Mouse (Mus musculus) limb, embryonic 13.5 days (tissue): ENCODE results near the gene Tdrd12. TPM values are rescaled to one million over a fixed set of nuclear protein-coding genes. Genes with fewer than 3 reads are reported as not detected.
"Not testable (repeated sequence)": the region's sequence is repeated elsewhere in the genome, so short reads cannot be mapped to it uniquely, and the experiment has no call there.

Experiments
- ATAC-seq: fragments of 200-750 bp; cut with Nextera tagmentation; 2 replicates; pipeline ENCODE4 v1.8.0; 2017; ENCODE audit warnings: low read depth, moderate number of reproducible peaks, moderate TSS enrichment; ENCODE audit not compliant: low FRiP score
- H3K27ac ChIP-seq: fragments of 300-500 bp; sonication (generic); 2 replicates; pipeline ENCODE4 v1.5.1; 2015; ENCODE audit warnings: inconsistent platforms, mild to moderate bottlenecking, moderate library complexity
- H3K27me3 ChIP-seq: fragments of 300-500 bp; sonication (generic); 2 replicates; pipeline ENCODE4 v1.6.1; 2015; ENCODE audit warnings: mild to moderate bottlenecking, inconsistent platforms
- H3K36me3 ChIP-seq: fragments of 300-500 bp; sonication (generic); 2 replicates; pipeline ENCODE4 v1.6.1; 2015; ENCODE audit warnings: inconsistent platforms, mild to moderate bottlenecking, moderate library complexity
- H3K4me1 ChIP-seq: fragments of 300-500 bp; sonication (generic); 2 replicates; pipeline ENCODE4 v1.6.1; 2015; ENCODE audit warnings: inconsistent platforms
- H3K4me2 ChIP-seq: fragments of 300-500 bp; sonication (generic); replicated peaks from 2 replicates; pipeline ENCODE4 v1.6.1; 2015; ENCODE audit warnings: inconsistent platforms, mild to moderate bottlenecking, moderate library complexity
- H3K4me3 ChIP-seq: fragments of 300-500 bp; sonication (generic); 2 replicates; pipeline ENCODE4 v1.5.1; 2015; ENCODE audit warnings: moderate library complexity, mild to moderate bottlenecking, inconsistent platforms
- H3K9ac ChIP-seq: fragments of 300-500 bp; sonication (generic); 2 replicates; pipeline ENCODE4 v1.6.1; 2015; ENCODE audit warnings: mild to moderate bottlenecking, inconsistent platforms
- H3K9me3 ChIP-seq: fragments of 300-500 bp; sonication (generic); 2 replicates; pipeline ENCODE4 v1.6.1; 2016; ENCODE audit warnings: inconsistent platforms
- WGBS: fragments of 180-500 bp; shearing (Covaris S2); methylation state at CpG from one replicate; pipeline ENCODE4 v1.1.7; 2015; 5-methylcytosine and 5-hydroxymethylcytosine counted together
- polyA plus RNA-seq: library from polyadenylated mRNA; unstranded; fragments of >200 nt; fragmentation: Nextera tagmentation; extraction: Ambion mirVana; gene quantifications from 2 replicates; pipeline ENCODE4 v1.2.1, GENCODE M21; 2015

The Tdrd12 gene
- polyA plus RNA-seq, 1 experiment from 2014 or later: 0.57 TPM

DNA sequence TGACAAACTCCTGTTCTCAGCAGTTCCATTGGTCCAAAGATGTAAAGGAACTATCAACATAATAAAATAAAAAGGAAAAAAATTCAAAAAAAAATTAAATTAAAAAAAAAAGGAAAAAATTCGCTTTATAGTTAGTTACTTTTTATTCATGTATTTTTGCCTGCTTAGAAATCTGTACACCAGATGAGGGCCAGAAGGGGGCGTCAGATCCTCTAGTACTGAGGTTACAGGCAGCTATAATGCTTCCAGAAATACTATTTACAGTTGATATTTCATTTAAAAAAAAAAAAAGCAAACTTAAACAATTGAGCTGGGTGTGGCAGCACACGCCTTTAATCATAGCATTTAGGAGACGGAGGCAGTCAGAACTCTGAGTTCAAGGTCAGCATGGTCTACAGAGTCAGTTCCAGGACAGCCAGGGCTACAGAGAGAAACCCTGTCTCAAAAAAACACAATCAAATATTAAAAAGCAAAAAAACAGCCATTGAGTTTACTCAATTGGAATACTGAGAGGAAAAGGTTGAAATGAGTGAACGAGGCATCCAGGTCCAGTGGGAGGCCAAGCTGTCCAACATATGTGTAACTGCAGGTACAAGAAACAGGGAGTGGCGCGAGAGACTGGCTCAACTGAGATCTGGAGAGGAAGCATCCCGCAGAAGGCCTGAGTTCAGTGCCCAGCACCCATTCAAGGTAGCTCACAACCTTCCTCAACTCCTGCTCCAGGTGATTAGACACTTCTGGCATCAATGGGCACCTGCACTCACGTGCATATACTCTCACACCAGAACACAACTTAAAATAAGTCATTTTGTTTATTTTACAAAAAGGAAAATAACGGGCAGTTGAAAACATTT lies 16.4 kb upstream of the Tdrd12 start:
- H3K36me3 ChIP-seq: peaks cover 16% of the 10 kb centered on the region
- ATAC-seq: no peak
- H3K9me3 ChIP-seq: no peaks in the 10 kb centered on the region
- H3K4me3 ChIP-seq: peak overlapping the region; percentile 72
- H3K27me3 ChIP-seq: no peaks in the 10 kb centered on the region
- H3K9ac ChIP-seq: no peak overlapping the region
- no peak overlapping the region for H3K27ac ChIP-seq
- 65% methylated on average over 10 of the region's 10 CpGs for WGBS
- peaks cover 12% of the 10 kb centered on the region for H3K4me1 ChIP-seq
- H3K4me2 ChIP-seq: peak overlapping the region; percentile 91

- Histone ChIP-seq H3K4me1 (no peaks in the 10 kb centered on the region), H3K9ac (no peak overlapping the region), H3K36me3 (peaks cover 36% of the 10 kb centered on the region), H3K4me3 (no peak overlapping the region), H3K27ac (no peak overlapping the region), H3K4me2 (no peak overlapping the region), H3K9me3 (no peaks in the 10 kb centered on the region), H3K27me3 (no peaks in the 10 kb centered on the region)
- 35% methylated on average over 4 of the region's 4 CpGs for WGBS
- ATAC-seq: peak; percentile 73; the same call in 1 of the 2 replicates
Observed at GRCm38 (mm10) chr7:35545881-35546280, 8.3 kb upstream of the Tdrd12 start.

- 74% methylated on average over 12 of the region's 12 CpGs for WGBS
- ATAC-seq: no peak
Observed at GRCm38 (mm10) chr7:35535750-35536512, 1.6 kb downstream of the Tdrd12 start.

GRCm38 (mm10) chr7:35530544-35530943 lies 7.0 kb downstream of the Tdrd12 start:
- H3K36me3 ChIP-seq, H3K9me3 ChIP-seq, H3K27ac ChIP-seq, H3K4me1 ChIP-seq, H3K4me3 ChIP-seq, H3K27me3 ChIP-seq, ATAC-seq, H3K4me2 ChIP-seq, H3K9ac ChIP-seq: not testable (repeated sequence)
- 65% methylated on average over 1 of the region's 1 CpGs for WGBS

More at GRCm38 (mm10) chr7:35535750-35536512, 1.6 kb downstream of the Tdrd12 start:
- H3K9me3 ChIP-seq: no peaks in the 10 kb centered on the region
- no peaks in the 10 kb centered on the region for H3K36me3 ChIP-seq
- H3K4me3 ChIP-seq: no peak overlapping the region
- no peak overlapping the region for H3K9ac ChIP-seq
- no peaks in the 10 kb centered on the region for H3K4me1 ChIP-seq
- no peaks in the 10 kb centered on the region for H3K27me3 ChIP-seq
- no peak overlapping the region for H3K4me2 ChIP-seq
- no peak overlapping the region for H3K27ac ChIP-seq

- H3K27me3 ChIP-seq: no peaks in the 10 kb centered on the region
- 73% methylated on average over 3 of the region's 3 CpGs for WGBS
- H3K9ac ChIP-seq: no peak overlapping the region
- no peaks in the 10 kb centered on the region for H3K36me3 ChIP-seq
- no peak overlapping the region for H3K4me3 ChIP-seq
- no peaks in the 10 kb centered on the region for H3K4me1 ChIP-seq
- H3K27ac ChIP-seq: no peak overlapping the region
- H3K9me3 ChIP-seq: no peaks in the 10 kb centered on the region
- no peak overlapping the region for H3K4me2 ChIP-seq
- no peak for ATAC-seq
Observed at GRCm38 (mm10) chr7:35530026-35530425, 7.5 kb downstream of the Tdrd12 start.

- WGBS: 83% methylated on average over 2 of the region's 2 CpGs
- no peak for ATAC-seq
- Histone ChIP-seq H3K4me2 (no peak overlapping the region), H3K9me3 (no peaks in the 10 kb centered on the region), H3K4me1 (no peaks in the 10 kb centered on the region), H3K4me3 (no peak overlapping the region), H3K27ac (no peak overlapping the region), H3K36me3 (no peaks in the 10 kb centered on the region), H3K27me3 (no peaks in the 10 kb centered on the region), H3K9ac (no peak overlapping the region)
Observed at GRCm38 (mm10) chr7:35526795-35527194, 10.8 kb downstream of the Tdrd12 start.

DNA sequence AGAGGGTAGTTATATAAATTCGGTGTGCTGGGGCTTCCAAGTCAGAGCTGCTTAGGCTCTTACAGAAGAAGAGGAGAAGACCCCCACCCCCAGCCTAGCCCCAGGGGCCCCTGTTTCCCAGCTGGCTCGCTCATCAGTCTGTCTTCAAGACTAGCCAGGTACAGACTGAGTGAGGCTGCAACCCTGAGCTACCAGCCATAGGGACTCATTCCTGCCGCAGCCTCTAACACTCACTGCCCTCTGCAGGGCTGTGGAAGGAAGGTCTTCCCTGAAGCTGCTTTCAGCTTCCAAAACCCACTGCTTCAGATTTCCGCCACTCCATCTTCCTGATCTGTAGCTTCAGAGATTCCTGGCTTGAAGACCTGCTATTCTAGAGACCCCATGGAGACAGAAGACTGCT lies 35.5 kb downstream of the Tdrd12 start:
- H3K4me1 ChIP-seq: peaks cover 5% of the 10 kb centered on the region
- no peaks in the 10 kb centered on the region for H3K36me3 ChIP-seq
- no peak overlapping the region for H3K9ac ChIP-seq
- 11% methylated on average over 4 of the region's 4 CpGs for WGBS
- H3K27me3 ChIP-seq: no peaks in the 10 kb centered on the region
- H3K27ac ChIP-seq: no peak overlapping the region
- H3K4me3 ChIP-seq: no peak overlapping the region
- no peaks in the 10 kb centered on the region for H3K9me3 ChIP-seq
- ATAC-seq: 0 out of 2 replicates have a peak, but pooled peaks have one; percentile 73
- peak overlapping the region; percentile 21; the same call in 1 of the 2 replicates for H3K4me2 ChIP-seq

DNA sequence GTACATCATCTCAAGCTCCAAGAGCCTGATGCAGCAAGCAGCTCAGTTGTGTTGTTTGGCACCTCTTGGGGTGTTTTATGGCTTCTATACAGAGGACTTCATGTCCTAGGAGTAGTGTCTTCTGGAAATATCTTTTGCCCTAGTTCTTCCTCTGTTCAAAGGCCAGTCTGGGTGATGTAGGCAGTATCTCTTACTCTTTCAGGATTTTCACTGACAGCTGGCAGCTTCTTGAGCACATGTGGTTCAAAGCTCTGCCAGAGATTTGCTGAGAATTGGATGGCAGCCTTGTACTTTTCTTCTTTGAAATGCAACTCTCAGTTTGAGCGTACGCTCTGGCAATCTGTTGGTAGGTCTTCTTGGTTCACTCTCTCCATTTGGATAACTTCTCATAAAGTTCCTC lies 40.0 kb downstream of the Tdrd12 start:
- 92% methylated on average over 2 of the region's 2 CpGs for WGBS
- peaks cover 5% of the 10 kb centered on the region for H3K4me1 ChIP-seq

DNA sequence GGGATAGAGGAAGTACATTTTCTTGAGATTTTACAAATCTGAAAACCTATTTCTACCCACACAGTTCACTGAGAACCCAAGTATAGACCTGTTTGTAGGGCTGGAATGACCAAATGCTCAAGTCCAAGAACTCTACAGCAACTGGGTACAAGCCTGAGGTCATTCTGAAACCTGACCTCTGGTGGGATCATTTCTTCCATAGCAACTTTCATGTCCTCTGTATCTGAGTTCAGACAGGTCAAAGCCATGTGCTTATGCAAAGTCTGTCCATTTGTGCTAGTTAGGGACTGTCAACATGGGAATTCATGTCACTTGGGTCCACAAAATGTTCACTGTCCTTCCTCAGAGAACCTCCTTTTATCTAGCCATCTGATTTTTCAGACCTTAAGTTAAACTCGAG lies 46.5 kb downstream of the Tdrd12 start:
- Histone ChIP-seq H3K4me1 (no peaks in the 10 kb centered on the region), H3K4me3 (no peak overlapping the region), H3K9me3 (no peaks in the 10 kb centered on the region), H3K27ac (no peak overlapping the region), H3K9ac (no peak overlapping the region), H3K27me3 (no peaks in the 10 kb centered on the region), H3K4me2 (no peak overlapping the region), H3K36me3 (no peaks in the 10 kb centered on the region)
- ATAC-seq: no peak
- 85% methylated on average over 1 of the region's 1 CpGs for WGBS

More for the DNA sequence above, 40.0 kb downstream of the Tdrd12 start:
- H3K4me3 ChIP-seq: no peak overlapping the region
- no peak overlapping the region for H3K27ac ChIP-seq
- no peaks in the 10 kb centered on the region for H3K27me3 ChIP-seq
- H3K9ac ChIP-seq: no peak overlapping the region
- no peaks in the 10 kb centered on the region for H3K36me3 ChIP-seq
- no peak overlapping the region for H3K4me2 ChIP-seq
- no peak for ATAC-seq
- H3K9me3 ChIP-seq: no peaks in the 10 kb centered on the region

DNA sequence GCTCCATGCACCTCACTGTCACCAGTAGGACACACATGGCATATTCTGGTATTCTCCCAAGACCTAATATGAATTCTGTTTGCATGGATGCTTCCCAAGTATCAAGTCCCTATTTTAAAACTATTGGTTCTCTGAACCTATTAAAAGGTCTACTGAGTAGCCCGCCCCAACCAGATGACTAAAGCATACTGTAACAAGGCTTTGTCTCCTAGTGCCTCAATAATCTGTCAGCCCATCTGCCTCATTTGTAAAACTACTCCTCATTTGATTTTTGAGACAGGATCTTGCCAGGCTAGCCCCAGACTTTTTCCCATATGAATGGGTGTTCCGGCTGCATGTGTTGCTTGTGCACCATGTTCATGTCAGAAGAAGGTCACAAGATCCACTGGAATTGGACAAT lies 47.4 kb downstream of the Tdrd12 start:
- no peaks in the 10 kb centered on the region for H3K9me3 ChIP-seq
- WGBS: 93% methylated on average over 2 of the region's 2 CpGs
- no peak overlapping the region for H3K27ac ChIP-seq
- H3K27me3 ChIP-seq: no peaks in the 10 kb centered on the region
- H3K9ac ChIP-seq: no peak overlapping the region
- no peaks in the 10 kb centered on the region for H3K4me1 ChIP-seq
- H3K4me3 ChIP-seq: no peak overlapping the region
- H3K4me2 ChIP-seq: no peak overlapping the region
- ATAC-seq: no peak
- no peaks in the 10 kb centered on the region for H3K36me3 ChIP-seq

DNA sequence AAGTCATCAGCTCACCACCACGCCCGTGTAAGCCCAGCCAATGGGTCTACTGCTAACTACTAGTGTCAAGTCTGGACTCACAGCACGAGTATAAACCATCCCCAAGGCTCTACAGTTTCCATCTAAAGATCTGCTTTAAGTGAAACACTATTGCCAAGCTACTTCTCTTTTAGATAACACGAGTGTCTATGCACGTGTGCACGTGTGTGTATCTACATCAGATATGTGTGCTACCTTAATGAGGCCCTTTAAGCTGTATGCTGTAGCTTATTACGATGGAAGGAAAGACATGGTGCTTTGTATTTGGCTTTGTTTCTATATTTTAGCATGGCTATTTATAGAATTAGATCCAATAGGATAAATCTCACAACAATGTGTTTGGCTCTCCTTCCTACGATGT lies 51.0 kb downstream of the Tdrd12 start:
- WGBS: 83% methylated on average over 8 of the region's 8 CpGs

GRCm38 (mm10) chr7:35485126-35485525 lies 52.4 kb downstream of the Tdrd12 start:
- H3K4me1 ChIP-seq: no peaks in the 10 kb centered on the region
- 77% methylated on average over 2 of the region's 2 CpGs for WGBS
- H3K27ac ChIP-seq: no peak overlapping the region
- H3K4me3 ChIP-seq: no peak overlapping the region
- no peaks in the 10 kb centered on the region for H3K27me3 ChIP-seq
- H3K9ac ChIP-seq: no peak overlapping the region
- no peak for ATAC-seq
- no peaks in the 10 kb centered on the region for H3K36me3 ChIP-seq
- H3K9me3 ChIP-seq: no peaks in the 10 kb centered on the region
- no peak overlapping the region for H3K4me2 ChIP-seq

More for the DNA sequence above, 51.0 kb downstream of the Tdrd12 start:
- Histone ChIP-seq H3K36me3 (no peaks in the 10 kb centered on the region), H3K4me1 (no peaks in the 10 kb centered on the region), H3K9me3 (no peaks in the 10 kb centered on the region), H3K9ac (no peak overlapping the region), H3K27ac (no peak overlapping the region), H3K4me3 (no peak overlapping the region), H3K27me3 (no peaks in the 10 kb centered on the region), H3K4me2 (no peak overlapping the region)
- ATAC-seq: no peak
